Mouse (Mus musculus): ENCODE measurements around the gene Gm4952. TPM values are rescaled to one million over a fixed set of nuclear protein-coding genes. Genes with fewer than 3 reads are reported as not detected.
"Not testable (repeated sequence)": the region's sequence is repeated elsewhere in the genome, so short reads cannot be mapped to it uniquely, and the experiment has no call there.

The Gm4952 gene
- polyA plus RNA-seq, 1 experiment, result not detected

- TF ChIP-seq POLR2A (IDR thresholded peaks at IDR 0.05; ENCODE audit: borderline replicate concordance, low read depth, low read length), result no peak
- no peak for TF ChIP-seq CTCF (IDR thresholded peaks at IDR 0.05; ENCODE audit: low read depth, low read length)
- Histone ChIP-seq H3K4me1 (ENCODE audit: control insufficient read depth, insufficient read depth, low read length) (peaks cover 3% of the 10 kb centered on the region), H3K27ac (ENCODE audit: insufficient read depth, low read depth, low read length) (no peak overlapping the region), H3K4me3 (ENCODE audit: insufficient read depth, low read length) (no peak overlapping the region)
These were observed 38.3 kb downstream of the Gm4952 start for GRCm38 (mm10) chr19:12638049-12638448.

DNA sequence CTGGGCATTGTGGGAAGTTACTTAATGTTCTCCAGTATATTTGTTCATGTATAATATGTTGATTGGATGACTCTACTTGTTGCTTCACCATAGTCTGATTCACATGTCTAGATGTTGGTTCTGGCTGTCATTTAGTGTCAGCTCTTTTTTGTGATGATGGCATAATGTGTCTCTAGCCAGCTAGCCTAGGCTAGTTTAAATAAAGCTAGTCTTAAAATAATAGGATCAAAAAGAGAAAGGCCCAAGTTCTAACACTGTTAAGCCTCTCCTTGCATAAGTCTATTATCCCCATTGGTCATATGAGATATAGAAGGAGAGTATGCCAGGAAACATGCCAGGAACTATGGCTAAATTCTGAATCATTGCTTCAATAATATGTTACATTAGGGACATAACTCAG is 49.7 kb downstream of the Gm4952 start:
- Histone ChIP-seq H3K4me1 (ENCODE audit: control insufficient read depth, insufficient read depth, low read length) (no peaks in the 10 kb centered on the region), H3K27ac (ENCODE audit: insufficient read depth, low read depth, low read length) (no peak overlapping the region), H3K4me3 (ENCODE audit: insufficient read depth, low read length) (no peak overlapping the region)
- TF ChIP-seq POLR2A (IDR thresholded peaks at IDR 0.05; ENCODE audit: borderline replicate concordance, low read depth, low read length) (no peak), CTCF (IDR thresholded peaks at IDR 0.05; ENCODE audit: low read depth, low read length) (no peak)

GRCm38 (mm10) chr19:12666156-12666555 is 66.4 kb downstream of the Gm4952 start:
- Histone ChIP-seq H3K27ac (ENCODE audit: insufficient read depth, low read depth, low read length) (no peak overlapping the region), H3K4me3 (ENCODE audit: insufficient read depth, low read length) (no peak overlapping the region), H3K4me1 (ENCODE audit: control insufficient read depth, insufficient read depth, low read length) (no peaks in the 10 kb centered on the region)
- TF ChIP-seq POLR2A (IDR thresholded peaks at IDR 0.05; ENCODE audit: borderline replicate concordance, low read depth, low read length) (no peak), CTCF (IDR thresholded peaks at IDR 0.05; ENCODE audit: low read depth, low read length) (no peak)

DNA sequence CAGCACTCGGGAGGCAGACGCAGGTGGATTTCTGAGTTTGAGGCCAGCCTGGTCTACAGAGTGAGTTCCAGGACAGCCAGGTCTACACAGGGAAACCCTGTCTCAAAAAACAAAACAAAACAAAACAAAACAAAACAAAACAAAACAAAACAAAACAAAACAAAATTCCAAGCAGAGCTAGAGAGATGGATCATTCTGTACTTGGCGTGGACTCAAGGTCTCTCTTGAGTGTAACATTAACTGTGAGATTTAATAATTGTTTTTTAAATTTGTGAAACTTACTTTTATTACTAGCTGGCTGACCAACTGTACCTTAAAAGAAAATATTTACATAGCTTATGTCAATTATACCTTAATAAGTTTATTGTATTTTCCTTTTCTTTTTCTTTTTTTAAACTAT is 68.8 kb downstream of the Gm4952 start:
- H3K4me3 ChIP-seq (ENCODE audit: insufficient read depth, low read length), result not testable (repeated sequence)

GRCm38 (mm10) chr19:12670139-12670538 is 70.4 kb downstream of the Gm4952 start, which contains the start of gene Olfr1442:
Gene Olfr1442, plus strand, starts transcription at chr19:12670439.
- Histone ChIP-seq H3K27ac (ENCODE audit: insufficient read depth, low read depth, low read length) (no peak within 1 kb of the TSS), H3K4me1 (ENCODE audit: control insufficient read depth, insufficient read depth, low read length) (no peaks in the 10 kb centered on the region), H3K4me3 (ENCODE audit: insufficient read depth, low read length) (no peak within 1 kb of the TSS)
- no peak for TF ChIP-seq POLR2A (IDR thresholded peaks at IDR 0.05; ENCODE audit: borderline replicate concordance, low read depth, low read length)
- TF ChIP-seq CTCF (IDR thresholded peaks at IDR 0.05; ENCODE audit: low read depth, low read length), result no peak

More for the DNA sequence above, 68.8 kb downstream of the Gm4952 start:
- not testable (repeated sequence) for H3K27ac ChIP-seq (ENCODE audit: insufficient read depth, low read depth, low read length); H3K4me1 ChIP-seq (ENCODE audit: control insufficient read depth, insufficient read depth, low read length)

DNA sequence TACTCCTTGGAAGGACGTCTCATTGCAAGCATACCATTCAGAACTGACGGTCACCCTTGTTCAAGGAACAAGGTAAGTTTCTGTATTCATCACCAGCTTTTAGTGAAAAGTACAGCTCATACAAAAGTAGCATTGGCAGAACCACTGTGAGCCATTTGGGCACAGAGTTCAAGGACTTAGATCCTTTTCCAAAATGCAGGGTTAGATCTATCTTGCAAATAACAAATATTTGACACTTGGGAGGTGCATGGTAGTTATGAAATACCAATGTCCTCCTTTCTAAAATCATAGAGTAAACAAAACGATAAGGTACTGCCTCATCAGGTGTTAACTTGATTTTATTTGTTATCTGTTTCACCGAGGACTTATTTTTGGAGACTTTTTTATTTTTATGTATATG is 71.3 kb downstream of the Gm4952 start:
- Histone ChIP-seq H3K4me3 (ENCODE audit: insufficient read depth, low read length) (no peak overlapping the region), H3K4me1 (ENCODE audit: control insufficient read depth, insufficient read depth, low read length) (no peaks in the 10 kb centered on the region), H3K27ac (ENCODE audit: insufficient read depth, low read depth, low read length) (no peak overlapping the region)
- TF ChIP-seq POLR2A (IDR thresholded peaks at IDR 0.05; ENCODE audit: borderline replicate concordance, low read depth, low read length), result no peak
- no peak for TF ChIP-seq CTCF (IDR thresholded peaks at IDR 0.05; ENCODE audit: low read depth, low read length)

DNA sequence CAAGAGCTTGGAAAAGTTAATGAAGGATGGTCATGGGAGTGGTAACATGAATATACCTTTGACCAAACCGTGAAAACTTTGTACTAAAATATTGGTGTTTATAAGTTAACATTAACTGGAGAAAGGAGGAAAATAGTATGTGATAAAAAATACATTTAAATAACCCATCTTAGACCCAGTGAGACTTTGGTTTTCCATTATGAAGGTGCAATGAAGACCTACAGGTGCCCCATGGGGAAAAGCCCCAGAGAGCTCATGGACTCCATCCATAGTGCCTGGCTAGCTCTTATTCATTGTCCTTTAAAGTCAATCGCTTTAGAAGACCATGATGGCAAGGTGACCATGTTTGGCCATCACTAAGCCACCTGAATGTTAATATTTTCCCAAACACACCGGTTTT is 78.0 kb downstream of the Gm4952 start, which contains the start of gene Olfr1443:
TSS of gene Olfr1443 (plus strand) at position 301 of the 400 bp plus-strand sequence.
- TF ChIP-seq POLR2A (IDR thresholded peaks at IDR 0.05; ENCODE audit: borderline replicate concordance, low read depth, low read length) (no peak), CTCF (IDR thresholded peaks at IDR 0.05; ENCODE audit: low read depth, low read length) (no peak)
- no peak within 1 kb of the TSS for H3K27ac ChIP-seq (ENCODE audit: insufficient read depth, low read depth, low read length)
- H3K4me3 ChIP-seq (ENCODE audit: insufficient read depth, low read length), result no peak within 1 kb of the TSS
- no peaks in the 10 kb centered on the region for H3K4me1 ChIP-seq (ENCODE audit: control insufficient read depth, insufficient read depth, low read length)

Other genes with a start within 250 kb of the Gm4952 start
- not detected in 2 replicates for gene Olfr1440, start 212.7 kb upstream of the Gm4952 start, polyA plus RNA-seq (2012; ENCODE audit: insufficient read depth, insufficient read length, missing spikeins)
- not detected in 2 replicates for gene Olfr1441, start 182.5 kb upstream of the Gm4952 start, polyA plus RNA-seq (2012; ENCODE audit: insufficient read depth, insufficient read length, missing spikeins)
- gene Pfpl, start 172.1 kb upstream of the Gm4952 start, polyA plus RNA-seq (2012; ENCODE audit: insufficient read depth, insufficient read length, missing spikeins), result not detected in 2 replicates
- gene Mpeg1, start 139.2 kb upstream of the Gm4952 start, polyA plus RNA-seq (2012; ENCODE audit: insufficient read depth, insufficient read length, missing spikeins), result 2,155 and 2,361 TPM in 2 replicates
- gene Dtx4, start 98.5 kb upstream of the Gm4952 start, polyA plus RNA-seq (2012; ENCODE audit: insufficient read depth, insufficient read length, missing spikeins), result 18.5 and 19.3 TPM in 2 replicates
- 101 and 108 TPM in 2 replicates for gene Fam111a, start 54.2 kb upstream of the Gm4952 start, polyA plus RNA-seq (2012; ENCODE audit: insufficient read depth, insufficient read length, missing spikeins)
- gene Glyat, start 33.3 kb downstream of the Gm4952 start, polyA plus RNA-seq (2012; ENCODE audit: insufficient read depth, insufficient read length, missing spikeins), result not detected in 2 replicates
- not detected in 2 replicates for gene Olfr1442, start 70.5 kb downstream of the Gm4952 start, polyA plus RNA-seq (2012; ENCODE audit: insufficient read depth, insufficient read length, missing spikeins)
- gene Olfr1443, start 78.1 kb downstream of the Gm4952 start, polyA plus RNA-seq (2012; ENCODE audit: insufficient read depth, insufficient read length, missing spikeins), result not detected in 2 replicates
- not detected in 2 replicates for gene Keg1, start 95.8 kb downstream of the Gm4952 start, polyA plus RNA-seq (2012; ENCODE audit: insufficient read depth, insufficient read length, missing spikeins)
- gene Cntf, start 165.7 kb downstream of the Gm4952 start, polyA plus RNA-seq (2012; ENCODE audit: insufficient read depth, insufficient read length, missing spikeins), result 1.3 and 2.0 TPM in 2 replicates
- 66.9 and 74.5 TPM in 2 replicates for gene Zfp91, start 196.2 kb downstream of the Gm4952 start, polyA plus RNA-seq (2012; ENCODE audit: insufficient read depth, insufficient read length, missing spikeins)
- gene Lpxn, start 196.2 kb downstream of the Gm4952 start, polyA plus RNA-seq (2012; ENCODE audit: insufficient read depth, insufficient read length, missing spikeins), result 150 TPM in 2 replicates
- not detected in 2 replicates for gene Gm5244, start 246.7 kb downstream of the Gm4952 start, polyA plus RNA-seq (2012; ENCODE audit: insufficient read depth, insufficient read length, missing spikeins)